Mouse (Mus musculus) midbrain, postnatal 0 days (tissue): ENCODE results near the gene Grin3b. TPM values are rescaled to one million over a fixed set of nuclear protein-coding genes. Genes with fewer than 3 reads are reported as not detected.

ENCODE experiments used
- ATAC-seq: fragments of 200-750 bp; cut with Nextera tagmentation; 2 replicates; pipeline ENCODE4 v1.8.0; 2017; ENCODE audit warnings: moderate number of reproducible peaks, mild to moderate bottlenecking, moderate TSS enrichment, moderate library complexity; ENCODE audit not compliant: low FRiP score
- DNase-seq: peaks from one replicate; pipeline ENCODE4 v3.0.0-alpha.2; 2015; ENCODE audit warnings: low spot score
- H3K27ac ChIP-seq: fragments of 300-500 bp; sonication (generic); 2 replicates; pipeline ENCODE4 v1.5.1; 2014; ENCODE audit warnings: low read depth, mild to moderate bottlenecking, low read length, mixed read lengths
- H3K27me3 ChIP-seq: fragments of 300-500 bp; sonication (generic); 2 replicates; pipeline ENCODE4 v1.6.1; 2014; ENCODE audit warnings: low read length, control low read depth, mixed read lengths; ENCODE audit not compliant: insufficient read depth
- H3K36me3 ChIP-seq: fragments of 300-500 bp; sonication (generic); 2 replicates; pipeline ENCODE4 v1.6.1; 2014; ENCODE audit warnings: low read length, control low read depth, mixed read lengths; ENCODE audit not compliant: insufficient read depth
- H3K4me1 ChIP-seq: fragments of 300-500 bp; sonication (generic); 2 replicates; pipeline ENCODE4 v1.6.1; 2014; ENCODE audit warnings: mild to moderate bottlenecking, control low read depth, antibody characterized with exemption, low read length, mixed read lengths; ENCODE audit not compliant: insufficient read depth
- H3K4me2 ChIP-seq: fragments of 300-500 bp; sonication (generic); 2 replicates; pipeline ENCODE4 v1.6.1; 2014; ENCODE audit warnings: low read depth, mild to moderate bottlenecking, low read length, mixed read lengths; ENCODE audit not compliant: poor library complexity, severe bottlenecking
- H3K4me3 ChIP-seq: fragments of 300-500 bp; sonication (generic); 2 replicates; pipeline ENCODE4 v1.5.1; 2014; ENCODE audit warnings: low read depth, mild to moderate bottlenecking, low read length, moderate library complexity
- H3K9ac ChIP-seq: fragments of 300-500 bp; sonication (generic); replicated peaks from 2 replicates; pipeline ENCODE4 v1.6.1; 2014; ENCODE audit warnings: mild to moderate bottlenecking, low read length, moderate library complexity, mixed read lengths; ENCODE audit not compliant: poor library complexity, severe bottlenecking
- H3K9me3 ChIP-seq: fragments of 300-500 bp; sonication (generic); 2 replicates; pipeline ENCODE4 v1.6.1; 2016; ENCODE audit warnings: low read length, control low read depth
- CTCF ChIP-seq: IDR thresholded peaks from 2 replicates; pipeline ENCODE4 v1.5.1; 2016; ENCODE audit warnings: antibody characterized with exemption, mild to moderate bottlenecking
- WGBS: fragments of 180-500 bp; shearing (Covaris S2); extraction: QIAGEN DNeasy Blood & Tissue Kit; methylation state at CpG from one replicate; pipeline ENCODE4 v1.1.7; 2014; 5-methylcytosine and 5-hydroxymethylcytosine counted together
- polyA plus RNA-seq: library from polyadenylated mRNA; unstranded; fragments of >200 nt; fragmentation: Nextera tagmentation; extraction: Ambion mirVana; gene quantifications from 2 replicates; pipeline ENCODE4 v1.2.1, GENCODE M21; 2015
- total RNA-seq: library from RNA; depleted of rRNA; stranded (reverse); fragments of >200 nt; gene quantifications from 2 replicates; pipeline ENCODE4 v1.2.3, GENCODE M21; 2014

Gene Grin3b
- total and polyA plus RNA-seq, 2 experiments from 2014 or later, result 0.21 to 2.2 TPM

GRCm38 (mm10) chr10:79929967-79930825, 40.3 kb upstream of the Grin3b start:
- H3K9ac ChIP-seq, result no peak overlapping the region
- no peaks in the 10 kb centered on the region for H3K27me3 ChIP-seq
- H3K4me2 ChIP-seq, result no peak overlapping the region; the same call in 1 of the 2 replicates
- H3K9me3 ChIP-seq, result no peaks in the 10 kb centered on the region
- peaks cover 14% of the 10 kb centered on the region; the same call in 1 of the 2 replicates for H3K36me3 ChIP-seq
- no peak for TF ChIP-seq CTCF
- no peak overlapping the region for H3K27ac ChIP-seq
- no peak for ATAC-seq
- peaks cover 4% of the 10 kb centered on the region; the same call in 1 of the 2 replicates for H3K4me1 ChIP-seq
- WGBS, result 86% methylated on average over 18 of the region's 18 CpGs
- no peak for DNase-seq
- no peak overlapping the region for H3K4me3 ChIP-seq

GRCm38 (mm10) chr10:79930826-79931186, 39.7 kb upstream of the Grin3b start:
- Histone ChIP-seq H3K4me3 (no peak overlapping the region), H3K36me3 (peaks cover 14% of the 10 kb centered on the region; the same call in 1 of the 2 replicates), H3K27ac (no peak overlapping the region), H3K9me3 (no peaks in the 10 kb centered on the region), H3K9ac (no peak overlapping the region), H3K4me2 (no peak overlapping the region), H3K4me1 (peaks cover under 1% of the 10 kb centered on the region; the same call in 1 of the 2 replicates), H3K27me3 (no peaks in the 10 kb centered on the region)
- WGBS, result 83% methylated on average over 16 of the region's 16 CpGs
- TF ChIP-seq CTCF, result no peak
- ATAC-seq, result no peak
- DNase-seq, result no peak

GRCm38 (mm10) chr10:79931797-79932196, 38.7 kb upstream of the Grin3b start:
- H3K4me2 ChIP-seq, result no peak overlapping the region
- ATAC-seq (no peak), DNase-seq (no peak)
- H3K9ac ChIP-seq, result no peak overlapping the region
- H3K9me3 ChIP-seq, result no peaks in the 10 kb centered on the region
- no peaks in the 10 kb centered on the region; the same call in 1 of the 2 replicates for H3K4me1 ChIP-seq
- H3K27me3 ChIP-seq, result no peaks in the 10 kb centered on the region
- peaks cover 14% of the 10 kb centered on the region; the same call in 1 of the 2 replicates for H3K36me3 ChIP-seq
- 86% methylated on average over 9 of the region's 9 CpGs for WGBS
- no peak overlapping the region for H3K27ac ChIP-seq
- no peak for TF ChIP-seq CTCF
- no peak overlapping the region for H3K4me3 ChIP-seq

- Histone ChIP-seq H3K4me3 (no peak overlapping the region), H3K27ac (no peak overlapping the region), H3K36me3 (peaks cover 17% of the 10 kb centered on the region; the same call in 1 of the 2 replicates), H3K9ac (no peak overlapping the region), H3K27me3 (no peaks in the 10 kb centered on the region), H3K9me3 (no peaks in the 10 kb centered on the region), H3K4me1 (no peaks in the 10 kb centered on the region; the same call in 1 of the 2 replicates), H3K4me2 (no peak overlapping the region)
- TF ChIP-seq CTCF, result no peak
- ATAC-seq, result no peak
- 30% methylated on average over 6 of the region's 8 CpGs for WGBS
- DNase-seq, result peak; percentile 66
These were observed 37.8 kb upstream of the Grin3b start for GRCm38 (mm10) chr10:79932736-79933135.

GRCm38 (mm10) chr10:79933145-79933679, 37.3 kb upstream of the Grin3b start:
- no peak overlapping the region for H3K4me2 ChIP-seq
- no peaks in the 10 kb centered on the region for H3K27me3 ChIP-seq
- no peaks in the 10 kb centered on the region; the same call in 1 of the 2 replicates for H3K4me1 ChIP-seq
- DNase-seq (no peak), ATAC-seq (no peak)
- H3K36me3 ChIP-seq, result peaks cover 17% of the 10 kb centered on the region; the same call in 1 of the 2 replicates
- no peak overlapping the region for H3K4me3 ChIP-seq
- H3K9me3 ChIP-seq, result no peaks in the 10 kb centered on the region
- H3K9ac ChIP-seq, result no peak overlapping the region
- TF ChIP-seq CTCF, result no peak
- H3K27ac ChIP-seq, result no peak overlapping the region
- 64% methylated on average over 9 of the region's 9 CpGs for WGBS

GRCm38 (mm10) chr10:79933861-79934260, 36.7 kb upstream of the Grin3b start:
- Histone ChIP-seq H3K27me3 (no peaks in the 10 kb centered on the region), H3K9ac (no peak overlapping the region), H3K4me2 (no peak overlapping the region), H3K9me3 (no peaks in the 10 kb centered on the region), H3K27ac (no peak overlapping the region), H3K36me3 (peaks cover 17% of the 10 kb centered on the region; the same call in 1 of the 2 replicates), H3K4me1 (no peaks in the 10 kb centered on the region; the same call in 1 of the 2 replicates), H3K4me3 (no peak overlapping the region)
- TF ChIP-seq CTCF, result no peak
- 29% methylated on average over 6 of the region's 6 CpGs for WGBS
- DNase-seq (no peak), ATAC-seq (no peak)
